8 mouse cellular contexts compared by ENCODE assay signal in genomic region chr13:104108651-104109287, GRCm38 (mm10). TPM values are rescaled to one million over a fixed set of nuclear protein-coding genes. Genes with fewer than 3 reads are reported as not detected.
A peak's percentile ranks its signal among the peaks of the same experiment; 100 is the strongest.
DNase-seq lines count a peak whose midpoint lies in the region; ATAC-seq and TF ChIP-seq lines count a peak whose summit lies in the region.

No protein-coding gene starts in this region.

- TF ChIP-seq POLR2A in kidney, adult 2 months (IDR thresholded peaks at IDR 0.05; ENCODE audit: low read depth, low read length) = no peak

- no peak for TF ChIP-seq CTCF in kidney, adult 2 months (conservative IDR thresholded peaks at IDR 0.05; ENCODE audit: insufficient read depth, insufficient read length, low read depth, low read length)

- peaks cover 3% of the 10 kb centered on the region; the same call in 1 of the 2 replicates for H3K4me1 ChIP-seq in kidney, adult 2 months (ENCODE audit: control insufficient read depth, insufficient read depth, low read length)
- peaks cover 13% of the 10 kb centered on the region for H3K4me1 ChIP-seq in hindbrain, embryonic 16.5 days (ENCODE audit: control insufficient read depth, insufficient read depth, low read depth, low read length)

- H3K36me3 ChIP-seq in kidney, adult 2 months (ENCODE audit: control insufficient read depth, insufficient read depth, low read length) = no peaks in the 10 kb centered on the region
- H3K36me3 ChIP-seq in hindbrain, embryonic 16.5 days (ENCODE audit: control insufficient read depth, insufficient read depth, low read length) = peaks cover under 1% of the 10 kb centered on the region; the same call in 1 of the 2 replicates

- H3K4me3 ChIP-seq in kidney, adult 2 months (ENCODE audit: insufficient read depth, low read depth, low read length) = peak overlapping the region; percentile 79
- H3K4me3 ChIP-seq in hindbrain, embryonic 16.5 days (ENCODE audit: low read length) = peak overlapping the region; percentile 82

- peak overlapping the region; percentile 39; the same call in 1 of the 2 replicates for H3K27ac ChIP-seq in kidney, adult 2 months (ENCODE audit: insufficient read depth, low read depth, low read length)
- H3K27ac ChIP-seq in hindbrain, embryonic 16.5 days (ENCODE audit: low read depth, low read length) = peak overlapping the region; percentile 86

- DNase-seq in kidney, adult 2 months = peak; percentile 15
- no peak for DNase-seq in kidney, adult 11 months
- peak; percentile 50 for DNase-seq in MEL-GATA-1-ER (ENCODE audit: extremely low read depth, low read depth)
- no peak for DNase-seq in ovary, postnatal 10 days (ENCODE audit: low spot score)
- no peak for DNase-seq in natural killer cell, adult 2 months (ENCODE audit: low spot score in 2 of 2)

- WGBS in kidney, adult 2 months = under 1% methylated on average over 24 of the region's 24 CpGs
- under 1% methylated on average over 24 of the region's 24 CpGs for WGBS in hindbrain, embryonic 16.5 days

- H3K27me3 ChIP-seq in kidney, adult 2 months (replicated peaks; ENCODE audit: control insufficient read depth, insufficient read depth, low read length) = no peaks in the 10 kb centered on the region
- no peaks in the 10 kb centered on the region for H3K27me3 ChIP-seq in hindbrain, embryonic 16.5 days (replicated peaks; ENCODE audit: control insufficient read depth, insufficient read depth, low read length)

- peak overlapping the region; percentile 88 for H3K4me2 ChIP-seq in hindbrain, embryonic 16.5 days (ENCODE audit: low read length)

- ATAC-seq in erythroblast, adult 5-6 weeks (replicated peaks; ENCODE audit: low FRiP score, poor library complexity, severe bottlenecking) = peak; percentile 24; the same call in 1 of the 2 replicates
- ATAC-seq in hindbrain, embryonic 16.5 days = no peak
- peak; percentile 35 for ATAC-seq in megakaryocyte, adult 5-6 weeks (ENCODE audit: poor library complexity, severe bottlenecking)

- no peaks in the 10 kb centered on the region for H3K9me3 ChIP-seq in hindbrain, embryonic 16.5 days (ENCODE audit: control insufficient read depth, low read length)

- peak overlapping the region; percentile 83 for H3K9ac ChIP-seq in hindbrain, embryonic 16.5 days (ENCODE audit: low read depth, low read length)

RNA-seq across cellular contexts. Expression of gene Nln, which starts 0.6 kb away (rescaled TPM):
- 10.7 and 11.3 TPM in 2 replicates for polyA plus RNA-seq in kidney, adult 2 months (2012; rRNA removed)
- total RNA-seq in erythroblast, adult 5-6 weeks (2015; ENCODE audit: low replicate concordance) = 9.2 and 20.9 TPM in 2 replicates
- 4.8 and 6.1 TPM in 2 replicates for total RNA-seq in erythroblast, adult 5-6 weeks (2017; ENCODE audit: low replicate concordance)
- polyA plus RNA-seq in hindbrain, embryonic 16.5 days (2015; fragmentation: Nextera tagmentation; extraction: Ambion mirVana) = 66.4 and 68.3 TPM in 2 replicates
- total RNA-seq in megakaryocyte, adult 5-6 weeks (2015) = 26.6 and 31.6 TPM in 2 replicates
- total RNA-seq in megakaryocyte, adult 5-6 weeks (2017) = 27.7 and 37.3 TPM in 2 replicates

RNA-seq across cellular contexts. Expression of gene Sgtb, which starts 0.8 kb away (rescaled TPM):
- 1.1 and 1.3 TPM in 2 replicates for polyA plus RNA-seq in kidney, adult 2 months (2012; rRNA removed)
- total RNA-seq in erythroblast, adult 5-6 weeks (2015; ENCODE audit: low replicate concordance) = not detected in 2 replicates
- total RNA-seq in erythroblast, adult 5-6 weeks (2017; ENCODE audit: low replicate concordance) = not detected in 2 replicates
- polyA plus RNA-seq in hindbrain, embryonic 16.5 days (2015; fragmentation: Nextera tagmentation; extraction: Ambion mirVana) = 32.5 and 34.0 TPM in 2 replicates
- total RNA-seq in megakaryocyte, adult 5-6 weeks (2015) = 0.11 and 0.14 TPM in 2 replicates
- total RNA-seq in megakaryocyte, adult 5-6 weeks (2017) = 0.40 and 0.65 TPM in 2 replicates

Comparison
In these comparisons a context has a peak if more than half of its experiments do, and no peak if none do; other contexts are left out.
1. DNase-seq: peak in kidney, adult 2 months (single experiment) and MEL-GATA-1-ER (single experiment); none in kidney, adult 11 months (single experiment), ovary, postnatal 10 days (single experiment) and natural killer cell, adult 2 months (0 of 2).